Mouse (Mus musculus) lung, embryonic 15.5 days (tissue): ENCODE data around the gene Gm4952. TPM values are rescaled to one million over a fixed set of nuclear protein-coding genes. Genes with fewer than 3 reads are reported as not detected.

Experiments used
- polyA plus RNA-seq: library from polyadenylated mRNA; unstranded; fragments of >200 nt; fragmentation: Nextera tagmentation; extraction: Ambion mirVana; gene quantifications from 2 replicates; pipeline ENCODE4 v1.2.1, GENCODE M21; 2015

Gene Gm4952
- polyA plus RNA-seq, 1 experiment from 2014 or later, result 0.12 TPM

Other genes starting within 250 kb of the Gm4952 start
- gene Olfr1440, start 212.7 kb upstream of the Gm4952 start, polyA plus RNA-seq, result not detected in 2 replicates
- not detected in 2 replicates for gene Olfr1441, start 182.5 kb upstream of the Gm4952 start, polyA plus RNA-seq
- gene Pfpl, start 172.1 kb upstream of the Gm4952 start, polyA plus RNA-seq, result not detected in 2 replicates
- 0.67 and 1.0 TPM in 2 replicates for gene Mpeg1, start 139.2 kb upstream of the Gm4952 start, polyA plus RNA-seq
- 16.1 and 16.5 TPM in 2 replicates for gene Dtx4, start 98.5 kb upstream of the Gm4952 start, polyA plus RNA-seq
- 32.0 TPM in 2 replicates for gene Fam111a, start 54.2 kb upstream of the Gm4952 start, polyA plus RNA-seq
- not detected in 2 replicates for gene Glyat, start 33.3 kb downstream of the Gm4952 start, polyA plus RNA-seq
- not detected in 2 replicates for gene Olfr1442, start 70.5 kb downstream of the Gm4952 start, polyA plus RNA-seq
- not detected in 2 replicates for gene Olfr1443, start 78.1 kb downstream of the Gm4952 start, polyA plus RNA-seq
- 0.14 TPM in 1 of 2 replicates, not detected in the other for gene Keg1, start 95.8 kb downstream of the Gm4952 start, polyA plus RNA-seq
- gene Cntf, start 165.7 kb downstream of the Gm4952 start, polyA plus RNA-seq, result 1.2 and 1.3 TPM in 2 replicates
- gene Zfp91, start 196.2 kb downstream of the Gm4952 start, polyA plus RNA-seq, result 14.1 and 14.7 TPM in 2 replicates
- 1.7 and 2.5 TPM in 2 replicates for gene Lpxn, start 196.2 kb downstream of the Gm4952 start, polyA plus RNA-seq
- gene Gm5244, start 246.7 kb downstream of the Gm4952 start, polyA plus RNA-seq, result not detected in 2 replicates